Mouse (Mus musculus) megakaryocyte, embryonic 14.5 days (primary cell): ENCODE measurements around the gene Pip5k1a.

Source experiments
- FLI1 ChIP-seq: IDR thresholded peaks from 2 replicates; pipeline ENCODE4 v1.6.1; 2012; ENCODE audit warnings: low read length, inconsistent platforms, mixed read lengths
- GATA1 ChIP-seq: IDR thresholded peaks from 3 replicates; pipeline ENCODE4 v1.6.1; 2012; ENCODE audit warnings: mixed read lengths, low read length, inconsistent platforms, borderline replicate concordance

DNA sequence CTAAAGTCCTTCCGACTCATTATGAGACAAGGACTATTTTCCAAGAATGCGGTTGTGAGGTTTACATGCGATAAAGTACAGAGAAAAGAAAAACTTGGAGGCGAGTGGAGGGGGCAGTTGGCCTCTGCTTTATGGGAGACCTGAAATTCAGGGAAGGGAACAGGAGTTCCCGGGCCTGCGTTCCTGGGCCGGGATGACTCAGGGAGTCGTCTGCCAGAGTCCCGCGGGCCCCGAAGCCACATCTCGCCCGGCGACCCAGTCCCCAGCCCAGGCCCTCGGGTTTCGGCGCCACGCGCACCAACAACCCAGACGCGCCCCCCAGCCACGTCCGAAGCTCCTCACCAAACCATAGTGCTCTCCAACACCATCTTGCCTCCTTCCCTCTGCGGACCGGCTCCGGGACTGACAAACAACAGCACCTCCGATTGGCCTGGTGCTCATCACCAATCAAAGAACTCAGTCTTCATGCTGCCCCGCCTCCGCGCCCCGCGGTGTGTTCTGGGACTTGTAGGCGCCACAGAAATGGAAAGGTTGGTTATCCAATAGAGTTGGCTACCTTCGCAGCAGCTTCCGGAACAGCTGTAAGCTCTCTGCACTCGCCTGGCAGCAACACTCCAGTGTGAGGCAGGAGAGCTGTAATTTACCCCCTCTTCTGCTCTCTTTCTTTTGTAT, 64.4 kb downstream of the Pip5k1a start, which contains the start of gene Psmd4:
- TF ChIP-seq GATA1 (no peak), FLI1 (no peak)
